Mouse (Mus musculus) brown adipose tissue, adult 24 weeks (tissue): ENCODE measurements around the gene Tppp3. TPM values are rescaled to one million over a fixed set of nuclear protein-coding genes. Genes with fewer than 3 reads are reported as not detected.

Experiments
- H3K27ac ChIP-seq: fragments of 200-500 bp; replicated peaks from 2 replicates; pipeline ENCODE4 v1.5.1; 2012; ENCODE audit warnings: low read depth, mild to moderate bottlenecking, low read length
- H3K4me1 ChIP-seq: fragments of 200-500 bp; 2 replicates; pipeline ENCODE4 v1.6.1; 2012; ENCODE audit warnings: low read length, mixed read lengths; ENCODE audit not compliant: control insufficient read depth, insufficient read depth, insufficient read length
- H3K4me3 ChIP-seq: fragments of 200-500 bp; 2 replicates; pipeline ENCODE4 v1.5.1; 2012; ENCODE audit warnings: low read depth, mild to moderate bottlenecking, low read length, moderate library complexity; ENCODE audit not compliant: insufficient read depth
- polyA plus RNA-seq: library from polyadenylated mRNA; stranded (reverse); fragments of >200 nt; gene quantifications from 2 replicates; pipeline ENCODE4 v1.2.4, GENCODE M21; 2012; ENCODE audit not compliant: missing spikeins, insufficient read depth, insufficient read length

The Tppp3 gene
- polyA plus RNA-seq, 1 experiment: 45.2 TPM

- H3K27ac ChIP-seq: no peak overlapping the region
- H3K4me3 ChIP-seq: no peak overlapping the region
These were observed 34.1 kb downstream of the Tppp3 start for GRCm38 (mm10) chr8:105437078-105437748.

GRCm38 (mm10) chr8:105436218-105436617 is 35.1 kb downstream of the Tppp3 start:
- Histone ChIP-seq H3K27ac (no peak overlapping the region), H3K4me1 (peaks cover 12% of the 10 kb centered on the region), H3K4me3 (no peak overlapping the region)

More at GRCm38 (mm10) chr8:105437078-105437748, 34.1 kb downstream of the Tppp3 start:
- H3K4me1 ChIP-seq: peaks cover 12% of the 10 kb centered on the region

DNA sequence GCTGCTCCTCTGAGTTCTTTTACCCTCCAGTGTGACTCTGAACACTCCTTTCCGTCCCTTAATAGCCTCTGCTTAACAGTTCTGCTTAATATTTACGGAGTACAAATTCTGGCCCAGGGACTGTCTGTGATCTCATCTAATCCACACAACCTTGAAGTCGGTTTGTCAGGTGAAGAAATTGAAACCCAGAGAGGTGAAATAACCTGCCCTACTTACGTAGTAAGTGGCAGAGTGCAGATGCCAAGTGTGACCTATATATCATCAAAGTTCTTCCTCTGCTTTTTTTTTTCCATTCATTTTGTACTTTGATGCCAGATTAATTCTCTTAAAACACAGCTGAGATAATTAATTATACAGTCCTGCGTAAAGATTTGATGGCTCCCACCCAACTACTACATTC is 37.2 kb downstream of the Tppp3 start:
- Histone ChIP-seq H3K4me1 (peaks cover 15% of the 10 kb centered on the region), H3K27ac (peak overlapping the region; percentile 67), H3K4me3 (no peak overlapping the region)

GRCm38 (mm10) chr8:105433511-105433910 is 37.8 kb downstream of the Tppp3 start:
- H3K4me3 ChIP-seq: no peak overlapping the region
- H3K27ac ChIP-seq: peak overlapping the region; percentile 67
- peaks cover 15% of the 10 kb centered on the region for H3K4me1 ChIP-seq

DNA sequence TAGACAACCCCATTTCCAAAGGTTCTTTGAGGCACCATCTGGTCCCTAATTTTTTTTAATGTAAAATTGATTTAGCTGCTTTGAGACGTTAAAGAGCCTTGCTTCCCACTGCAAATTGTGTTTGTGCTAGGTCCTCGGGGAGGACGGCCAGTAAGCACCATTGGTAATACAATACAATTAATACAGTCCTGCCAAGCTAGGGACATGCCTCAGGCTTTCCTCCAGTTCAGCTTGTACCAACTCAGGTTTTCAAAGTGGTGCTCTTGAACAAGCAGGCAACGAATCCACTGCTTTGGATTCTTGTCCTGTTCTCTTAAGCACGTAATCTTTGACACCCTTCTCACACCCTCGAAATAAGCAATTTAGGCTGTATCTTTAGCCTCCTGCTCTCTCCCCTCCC is 38.3 kb downstream of the Tppp3 start:
- Histone ChIP-seq H3K4me3 (no peak overlapping the region), H3K4me1 (peaks cover 15% of the 10 kb centered on the region), H3K27ac (peak overlapping the region; percentile 67)

- peaks cover 13% of the 10 kb centered on the region for H3K4me1 ChIP-seq
- no peak overlapping the region for H3K4me3 ChIP-seq
- 0 out of 2 replicates have a peak overlapping the region, but pooled peaks have one; percentile 29 for H3K27ac ChIP-seq
These were observed 39.4 kb downstream of the Tppp3 start for GRCm38 (mm10) chr8:105431743-105432515.

GRCm38 (mm10) chr8:105426878-105427277 is 44.4 kb downstream of the Tppp3 start:
- Histone ChIP-seq H3K4me3 (no peak overlapping the region), H3K4me1 (peaks cover 7% of the 10 kb centered on the region), H3K27ac (peak overlapping the region; percentile 93)

DNA sequence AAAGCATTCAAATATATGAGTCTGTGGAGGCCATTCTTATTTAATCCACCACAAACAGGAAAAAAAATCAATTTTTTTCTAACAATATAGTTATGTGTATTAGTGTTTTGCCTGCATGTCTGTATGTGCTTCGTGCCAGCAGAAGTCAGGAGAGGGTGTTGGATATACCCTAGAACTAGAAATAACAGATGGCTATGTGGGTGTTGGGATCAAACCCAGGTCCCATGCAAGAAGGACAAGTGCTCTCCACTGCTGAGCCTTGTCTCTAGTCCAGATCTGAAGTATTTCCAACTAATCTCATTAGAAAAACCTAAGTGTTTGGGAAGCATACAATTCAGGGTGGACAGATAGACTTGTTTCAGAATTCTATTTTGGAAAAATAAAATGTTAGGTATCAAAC is 49.3 kb downstream of the Tppp3 start:
- no peak overlapping the region for H3K4me3 ChIP-seq
- H3K4me1 ChIP-seq: peaks cover 2% of the 10 kb centered on the region; the same call in 1 of the 2 replicates
- no peak overlapping the region for H3K27ac ChIP-seq

- Histone ChIP-seq H3K4me1 (no peaks in the 10 kb centered on the region), H3K27ac (no peak overlapping the region), H3K4me3 (no peak overlapping the region)
These were observed 51.5 kb downstream of the Tppp3 start for GRCm38 (mm10) chr8:105419800-105420199.

GRCm38 (mm10) chr8:105418992-105419391 is 52.3 kb downstream of the Tppp3 start:
- H3K27ac ChIP-seq: no peak overlapping the region

More at GRCm38 (mm10) chr8:105418992-105419391, 52.3 kb downstream of the Tppp3 start:
- Histone ChIP-seq H3K4me3 (no peak overlapping the region), H3K4me1 (no peaks in the 10 kb centered on the region)

Other genes starting within 250 kb of the Tppp3 start
- 15.1 and 17.8 TPM in 2 replicates for gene D230025D16Rik, start 246.4 kb downstream of the Tppp3 start, polyA plus RNA-seq
- 1.9 and 2.8 TPM in 2 replicates for gene B3gnt9, start 216.4 kb downstream of the Tppp3 start, polyA plus RNA-seq
- 5.1 TPM in 2 replicates for gene Tradd, start 206.9 kb downstream of the Tppp3 start, polyA plus RNA-seq
- gene Fbxl8, start 206.9 kb downstream of the Tppp3 start, polyA plus RNA-seq: 2.0 TPM in 2 replicates
- 5.0 and 6.9 TPM in 2 replicates for gene Hsf4, start 201.7 kb downstream of the Tppp3 start, polyA plus RNA-seq
- 57.4 and 71.2 TPM in 2 replicates for gene Nol3, start 195.4 kb downstream of the Tppp3 start, polyA plus RNA-seq
- gene 4931428F04Rik, start 181.7 kb downstream of the Tppp3 start, polyA plus RNA-seq: 0.63 and 1.4 TPM in 2 replicates
- 0.83 and 3.3 TPM in 2 replicates for gene Exoc3l, start 175.4 kb downstream of the Tppp3 start, polyA plus RNA-seq
- 22.5 and 27.0 TPM in 2 replicates for gene E2f4, start 173.9 kb downstream of the Tppp3 start, polyA plus RNA-seq
- 1.1 and 4.7 TPM in 2 replicates for gene Elmo3, start 165.9 kb downstream of the Tppp3 start, polyA plus RNA-seq
- gene Lrrc29, start 145.2 kb downstream of the Tppp3 start, polyA plus RNA-seq: 0.83 and 0.99 TPM in 2 replicates
- 60.5 and 72.6 TPM in 2 replicates for gene Tmem208, start 145.2 kb downstream of the Tppp3 start, polyA plus RNA-seq
- 2.1 and 3.3 TPM in 2 replicates for gene Fhod1, start 123.6 kb downstream of the Tppp3 start, polyA plus RNA-seq
- gene Slc9a5, start 122.7 kb downstream of the Tppp3 start, polyA plus RNA-seq: 0.24 TPM in 1 of 2 replicates, not detected in the other
- gene Plekhg4, start 98.3 kb downstream of the Tppp3 start, polyA plus RNA-seq: not detected in 2 replicates
- gene Kctd19, start 58.0 kb downstream of the Tppp3 start, polyA plus RNA-seq: not detected in 2 replicates
- gene Lrrc36, start 58.0 kb downstream of the Tppp3 start, polyA plus RNA-seq: 0.88 and 1.0 TPM in 2 replicates
- gene Zdhhc1, start 25.4 kb upstream of the Tppp3 start, polyA plus RNA-seq: 8.7 and 10.2 TPM in 2 replicates
- gene Hsd11b2, start 47.2 kb upstream of the Tppp3 start, polyA plus RNA-seq: not detected in 2 replicates
- 52.7 and 65.1 TPM in 2 replicates for gene Atp6v0d1, start 94.5 kb upstream of the Tppp3 start, polyA plus RNA-seq
- gene Ripor1, start 133.7 kb upstream of the Tppp3 start, polyA plus RNA-seq: 13.4 and 14.4 TPM in 2 replicates
- gene Ctcf, start 165.0 kb upstream of the Tppp3 start, polyA plus RNA-seq: 18.5 and 22.9 TPM in 2 replicates
- gene Agrp, start 165.9 kb upstream of the Tppp3 start, polyA plus RNA-seq: not detected in 2 replicates
- not detected in 2 replicates for gene Carmil2, start 214.7 kb upstream of the Tppp3 start, polyA plus RNA-seq
- 12.3 and 15.9 TPM in 2 replicates for gene Acd, start 229.6 kb upstream of the Tppp3 start, polyA plus RNA-seq
- 10.2 and 10.6 TPM in 2 replicates for gene Pard6a, start 229.6 kb upstream of the Tppp3 start, polyA plus RNA-seq
- 0.87 TPM in 1 of 2 replicates, not detected in the other for gene 4933405L10Rik, start 236.1 kb upstream of the Tppp3 start, polyA plus RNA-seq
- 0.52 TPM in 1 of 2 replicates, not detected in the other for gene Enkd1, start 236.7 kb upstream of the Tppp3 start, polyA plus RNA-seq